10 mouse cellular contexts compared by ENCODE assay signal in the genomic region with DNA sequence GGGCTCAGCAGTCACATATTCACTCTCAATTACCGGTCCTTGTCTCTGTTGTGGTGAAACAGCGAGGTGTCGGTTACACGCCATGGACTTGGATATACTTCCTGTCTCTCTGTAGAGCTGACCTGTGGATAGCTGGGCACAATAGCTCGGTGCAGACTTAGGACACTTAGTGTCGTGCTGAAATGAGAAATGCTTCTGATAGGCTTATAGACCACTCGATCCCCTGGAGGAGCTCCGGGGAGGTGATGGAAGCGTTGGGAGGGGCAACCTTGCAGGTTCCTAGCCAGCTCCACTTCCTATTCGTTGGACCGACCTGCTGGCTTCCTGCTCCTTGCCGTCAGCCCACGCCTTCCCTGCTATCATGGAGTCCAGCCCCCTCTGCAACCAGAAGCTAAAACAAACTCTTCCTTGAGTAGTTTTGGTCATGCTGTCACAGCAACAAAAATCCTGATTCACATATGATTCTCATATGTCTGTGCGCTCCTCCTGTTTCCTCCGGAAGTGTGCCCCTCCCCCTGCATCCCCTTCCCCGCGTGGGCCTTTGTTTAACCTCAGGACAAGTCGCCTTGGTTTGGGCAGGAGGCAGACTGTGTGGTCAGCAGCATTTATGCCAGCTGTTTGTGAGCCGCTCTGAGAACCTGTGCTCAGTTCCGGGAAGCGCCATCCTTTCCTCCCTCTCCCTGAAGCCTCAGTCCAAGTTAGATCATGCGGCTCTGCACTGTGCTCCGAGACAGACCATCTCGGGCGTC. TPM values are rescaled to one million over a fixed set of nuclear protein-coding genes. Genes with fewer than 3 reads are reported as not detected.
A peak's percentile ranks its signal among the peaks of the same experiment; 100 is the strongest.
DNase-seq lines count a peak whose midpoint lies in the region; ATAC-seq lines count a peak whose summit lies in the region.
"Had no signal": no experiment of that assay in that cellular context is flagged by ENCODE, and none has a peak within 500 bp of the region (broad histone marks: within the 10 kb centered on the region; RNA-seq: fewer than 3 reads in every experiment).

No protein-coding gene starts in this region.

- peak; percentile 26; the same call in 1 of the 2 replicates for ATAC-seq in heart, embryonic 12.5 days (ENCODE audit: insufficient number of reproducible peaks, low FRiP score)
- 0 out of 2 replicates have a peak, but pooled peaks have one; percentile 22 for ATAC-seq in liver, embryonic 15.5 days (ENCODE audit: insufficient read depth)
- ATAC-seq in forebrain, embryonic 13.5 days: no peak

- 24% methylated on average over 25 of the region's 25 CpGs for WGBS in heart, embryonic 12.5 days
- 20% methylated on average over 25 of the region's 25 CpGs for WGBS in liver, embryonic 15.5 days (ENCODE audit: insufficient replicate concordance)
- 57% methylated on average over 25 of the region's 25 CpGs for WGBS in forebrain, embryonic 13.5 days

- no peak for DNase-seq in heart, postnatal 14 days
- DNase-seq in CD4-positive, CD25-positive, alpha-beta regulatory T cell, adult 2 months (ENCODE audit: low read depth, low spot score): peak; percentile 37
- DNase-seq in heart, postnatal 4 days: peak; percentile 24
- no peak for DNase-seq in cerebellum, adult 9-10 months
- DNase-seq in cerebellum, postnatal 25 days: no peak
- DNase-seq: cerebellum, adult 18-20 months had no signal

- no peaks in the 10 kb centered on the region for H3K9me3 ChIP-seq in heart, embryonic 12.5 days (replicated peaks)
- no peaks in the 10 kb centered on the region for H3K9me3 ChIP-seq in liver, embryonic 15.5 days (replicated peaks)
- H3K9me3 ChIP-seq in forebrain, embryonic 13.5 days (replicated peaks): no peaks in the 10 kb centered on the region

- peaks cover 38% of the 10 kb centered on the region for H3K4me1 ChIP-seq in heart, embryonic 12.5 days (replicated peaks)
- no peaks in the 10 kb centered on the region for H3K4me1 ChIP-seq in liver, embryonic 15.5 days (replicated peaks)
- peaks cover 51% of the 10 kb centered on the region for H3K4me1 ChIP-seq in forebrain, embryonic 13.5 days

- H3K4me2 ChIP-seq in heart, embryonic 12.5 days: peak overlapping the region; percentile 43
- H3K4me2 ChIP-seq in liver, embryonic 15.5 days: peak overlapping the region; percentile 44
- H3K4me2 ChIP-seq in forebrain, embryonic 13.5 days: no peak overlapping the region

- no peaks in the 10 kb centered on the region for H3K36me3 ChIP-seq in heart, embryonic 12.5 days
- H3K36me3 ChIP-seq in liver, embryonic 15.5 days (replicated peaks): no peaks in the 10 kb centered on the region
- H3K36me3 ChIP-seq in forebrain, embryonic 13.5 days (ENCODE audit: poor library complexity, severe bottlenecking): no peaks in the 10 kb centered on the region

- H3K27me3 ChIP-seq in heart, embryonic 12.5 days (replicated peaks): peaks cover 27% of the 10 kb centered on the region
- H3K27me3 ChIP-seq in liver, embryonic 15.5 days: peaks cover 18% of the 10 kb centered on the region
- H3K27me3 ChIP-seq in forebrain, embryonic 13.5 days: no peaks in the 10 kb centered on the region

- H3K9ac ChIP-seq in heart, embryonic 12.5 days: no peak overlapping the region
- H3K9ac ChIP-seq in liver, embryonic 15.5 days: no peak overlapping the region
- no peak overlapping the region for H3K9ac ChIP-seq in forebrain, embryonic 13.5 days

- intact Hi-C loops in heart, postnatal 14 days (cut with DNase I): no loop called here

- peak overlapping the region; percentile 23; the same call in 1 of the 2 replicates for H3K27ac ChIP-seq in heart, embryonic 12.5 days (ENCODE audit: poor library complexity, severe bottlenecking)
- H3K27ac ChIP-seq in liver, embryonic 15.5 days (replicated peaks): no peak overlapping the region
- H3K27ac ChIP-seq in forebrain, embryonic 13.5 days: no peak overlapping the region

- peak overlapping the region; percentile 1; the same call in 1 of the 2 replicates for H3K4me3 ChIP-seq in heart, embryonic 12.5 days
- no peak overlapping the region; the same call in 1 of the 2 replicates for H3K4me3 ChIP-seq in liver, embryonic 15.5 days (replicated peaks)
- H3K4me3 ChIP-seq in forebrain, embryonic 13.5 days: no peak overlapping the region

RNA-seq across cellular contexts. Expression of a gene that starts 11.8 kb away (rescaled TPM):
- 0.27 and 0.63 TPM in 2 replicates for polyA plus RNA-seq in heart, embryonic 12.5 days (2016; fragmentation: Nextera tagmentation; extraction: Ambion mirVana)
- total RNA-seq in heart, postnatal 14 days (2021): 1 to 10 TPM in 1 of 2 experiments, not detected in 1; 1.1 TPM
- total RNA-seq in heart, postnatal 4 days (2021): under 1 TPM in 1 of 2 experiments, not detected in 1; 0.19 TPM
- not detected in 2 replicates for polyA plus RNA-seq in liver, embryonic 15.5 days (2015; fragmentation: Nextera tagmentation; extraction: Ambion mirVana)
- 0.37 and 0.55 TPM in 2 replicates for polyA plus RNA-seq in forebrain, embryonic 13.5 days (2015; fragmentation: Nextera tagmentation; extraction: Ambion mirVana)
- total RNA-seq: liver, adult 2 months had no signal
- polyA plus RNA-seq: liver, adult 2 months had no signal

Comparison
In these comparisons a context has a peak if more than half of its experiments do, and no peak if none do; other contexts are left out.
1. DNase-seq: peak in CD4-positive, CD25-positive, alpha-beta regulatory T cell, adult 2 months (single experiment) and heart, postnatal 4 days (single experiment); none in heart, postnatal 14 days (0 of 2), cerebellum, adult 9-10 months (single experiment) and cerebellum, postnatal 25 days (0 of 2).